Mouse (Mus musculus): ENCODE data around the gene Ostm1.

DNA sequence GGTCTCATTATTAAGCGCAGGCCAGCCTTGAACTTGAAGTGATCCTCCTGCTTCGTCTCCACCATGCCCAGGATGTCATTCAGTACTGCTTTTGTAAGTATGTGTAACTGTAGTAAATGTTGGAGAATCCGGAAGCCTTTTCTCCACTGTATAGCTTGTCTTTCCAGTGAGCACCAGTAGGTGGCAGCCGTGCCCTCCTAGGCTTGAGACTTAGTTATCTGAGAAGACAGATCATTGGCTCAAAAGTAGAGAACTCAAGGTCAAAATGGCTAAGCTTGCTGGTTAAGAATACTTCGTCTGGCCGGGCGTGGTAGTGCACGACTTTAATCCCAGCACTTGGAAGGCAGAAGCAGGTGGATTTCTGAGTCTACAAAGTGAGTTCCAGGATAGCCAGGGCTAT is 113.4 kb downstream of the Ostm1 start:
- TF ChIP-seq CTCF (IDR thresholded peaks at IDR 0.05; ENCODE audit: extremely low read depth, insufficient read length, insufficient replicate concordance, low read depth, low read length), result peak; percentile 61; the same call in 1 of the 2 replicates
- TF ChIP-seq POLR2A (IDR thresholded peaks at IDR 0.05; ENCODE audit: low read depth, low read length), result no peak
